Mouse (Mus musculus): ENCODE data around the gene Gm10600.
"Not testable (repeated sequence)": the region's sequence is repeated elsewhere in the genome, so short reads cannot be mapped to it uniquely, and the experiment has no call there.

Gm10600 gene

GRCm38 (mm10) chr4:42240339-42240738, at the start of gene Gm10600:
Gm10600 (plus strand) TSS chr4:42240639.
- not testable (repeated sequence) for ATAC-seq (ENCODE audit: low TSS enrichment)

GRCm38 (mm10) chr4:42255467-42255866, 15.0 kb downstream of the Gm10600 start, which contains the start of gene Ccl21b:
Ccl21b (plus strand) TSS chr4:42255767.
- ATAC-seq (ENCODE audit: low TSS enrichment) = not testable (repeated sequence)
